Mouse (Mus musculus) testis, adult 2 months (tissue): ENCODE data around the gene 1700029I15Rik. TPM values are rescaled to one million over a fixed set of nuclear protein-coding genes. Genes with fewer than 3 reads are reported as not detected.

Experiments
- H3K27ac ChIP-seq: fragments of 200-500 bp; 2 replicates; pipeline ENCODE4 v1.5.1; 2012; ENCODE audit warnings: low read depth, low read length; ENCODE audit not compliant: control insufficient read depth, insufficient read depth
- H3K27me3 ChIP-seq: fragments of 200-500 bp; 2 replicates; pipeline ENCODE4 v1.6.1; 2012; ENCODE audit warnings: mild to moderate bottlenecking, low read length, moderate library complexity; ENCODE audit not compliant: control insufficient read depth, insufficient read depth
- H3K36me3 ChIP-seq: fragments of 200-500 bp; 2 replicates; pipeline ENCODE4 v1.6.1; 2012; ENCODE audit warnings: mild to moderate bottlenecking, low read length; ENCODE audit not compliant: control insufficient read depth, insufficient read depth
- H3K4me1 ChIP-seq: fragments of 200-500 bp; 2 replicates; pipeline ENCODE4 v1.6.1; 2012; ENCODE audit warnings: low read length; ENCODE audit not compliant: control insufficient read depth, insufficient read depth
- H3K4me3 ChIP-seq: fragments of 200-500 bp; 2 replicates; pipeline ENCODE4 v1.5.1; 2012; ENCODE audit warnings: low read depth, mild to moderate bottlenecking, low read length, moderate library complexity, mixed read lengths; ENCODE audit not compliant: control insufficient read depth
- CTCF ChIP-seq: fragments of 200-500 bp; IDR thresholded peaks from 2 replicates; pipeline ENCODE4 v1.5.1; 2012; ENCODE audit warnings: low read depth, mild to moderate bottlenecking, inconsistent platforms, low read length, moderate library complexity; ENCODE audit not compliant: control insufficient read depth, insufficient read depth, insufficient replicate concordance
- POLR2A ChIP-seq: fragments of 200-500 bp; IDR thresholded peaks from 2 replicates; pipeline ENCODE4 v1.6.1; 2012; ENCODE audit warnings: low read depth, mild to moderate bottlenecking, inconsistent platforms, low read length, moderate library complexity; ENCODE audit not compliant: control insufficient read depth
- polyA plus RNA-seq: library from polyadenylated mRNA; depleted of rRNA; stranded (reverse); fragments of >200 nt; gene quantifications from 2 replicates; pipeline ENCODE4 v1.2.3, GENCODE M21; 2012

The 1700029I15Rik gene
- polyA plus RNA-seq, 1 experiment: 772 TPM

GRCm38 (mm10) chr2:92367383-92368029, 14.8 kb upstream of the 1700029I15Rik start:
- H3K27ac ChIP-seq: no peak overlapping the region
- H3K27me3 ChIP-seq: no peaks in the 10 kb centered on the region
- no peaks in the 10 kb centered on the region for H3K36me3 ChIP-seq
- TF ChIP-seq POLR2A: no peak
- TF ChIP-seq CTCF: no peak
- peaks cover 24% of the 10 kb centered on the region for H3K4me1 ChIP-seq
- no peak overlapping the region for H3K4me3 ChIP-seq

- Histone ChIP-seq H3K4me3 (peak overlapping the region; percentile 8), H3K4me1 (peaks cover 28% of the 10 kb centered on the region), H3K27ac (no peak overlapping the region), H3K36me3 (no peaks in the 10 kb centered on the region), H3K27me3 (no peaks in the 10 kb centered on the region)
- TF ChIP-seq POLR2A: no peak
- TF ChIP-seq CTCF: no peak
These were observed 12.0 kb upstream of the 1700029I15Rik start for GRCm38 (mm10) chr2:92370375-92370774.

- TF ChIP-seq POLR2A: no peak
- TF ChIP-seq CTCF: no peak
- Histone ChIP-seq H3K27me3 (no peaks in the 10 kb centered on the region), H3K36me3 (no peaks in the 10 kb centered on the region), H3K4me1 (peaks cover 29% of the 10 kb centered on the region), H3K27ac (no peak overlapping the region), H3K4me3 (peak overlapping the region; percentile 14)
These were observed 11.2 kb upstream of the 1700029I15Rik start for GRCm38 (mm10) chr2:92370821-92371805.

- Histone ChIP-seq H3K4me3 (peak overlapping the region; percentile 90), H3K27me3 (no peaks in the 10 kb centered on the region), H3K36me3 (no peaks in the 10 kb centered on the region), H3K27ac (no peak overlapping the region), H3K4me1 (peaks cover 29% of the 10 kb centered on the region)
- TF ChIP-seq CTCF: no peak
These were observed 10.2 kb upstream of the 1700029I15Rik start for GRCm38 (mm10) chr2:92371971-92372690.

GRCm38 (mm10) chr2:92372767-92373436, 9.4 kb upstream of the 1700029I15Rik start:
- TF ChIP-seq CTCF: no peak
- TF ChIP-seq POLR2A: no peak
- H3K27ac ChIP-seq: no peak overlapping the region
- H3K4me1 ChIP-seq: peaks cover 28% of the 10 kb centered on the region
- no peaks in the 10 kb centered on the region for H3K36me3 ChIP-seq
- no peaks in the 10 kb centered on the region for H3K27me3 ChIP-seq
- H3K4me3 ChIP-seq: peak overlapping the region; percentile 90

GRCm38 (mm10) chr2:92373437-92373813, 8.9 kb upstream of the 1700029I15Rik start:
- TF ChIP-seq POLR2A: no peak
- no peak for TF ChIP-seq CTCF
- H3K36me3 ChIP-seq: no peaks in the 10 kb centered on the region; the same call in 1 of the 2 replicates
- no peak overlapping the region for H3K27ac ChIP-seq
- H3K27me3 ChIP-seq: no peaks in the 10 kb centered on the region
- peaks cover 28% of the 10 kb centered on the region for H3K4me1 ChIP-seq
- peak overlapping the region; percentile 90 for H3K4me3 ChIP-seq
